Mouse (Mus musculus) embryonic facial prominence, embryonic 13.5 days (tissue): Measurements from ENCODE around the gene Igsf3. TPM values are rescaled to one million over a fixed set of nuclear protein-coding genes. Genes with fewer than 3 reads are reported as not detected.

Experiments used
- ATAC-seq: fragments of 200-750 bp; cut with Nextera tagmentation; 2 replicates; pipeline ENCODE4 v1.8.0; 2017; ENCODE audit warnings: low read depth; ENCODE audit not compliant: insufficient number of reproducible peaks, insufficient read depth, low FRiP score, low TSS enrichment
- H3K27ac ChIP-seq: fragments of 300-500 bp; sonication (generic); 2 replicates; pipeline ENCODE4 v1.5.1; 2015; ENCODE audit warnings: moderate library complexity, mild to moderate bottlenecking, inconsistent platforms
- H3K27me3 ChIP-seq: fragments of 300-500 bp; sonication (generic); 2 replicates; pipeline ENCODE4 v1.6.1; 2015; ENCODE audit warnings: mild to moderate bottlenecking, inconsistent platforms
- H3K36me3 ChIP-seq: fragments of 300-500 bp; sonication (generic); 2 replicates; pipeline ENCODE4 v1.6.1; 2015; ENCODE audit warnings: mild to moderate bottlenecking, inconsistent platforms
- H3K4me1 ChIP-seq: fragments of 300-500 bp; sonication (generic); 2 replicates; pipeline ENCODE4 v1.6.1; 2015; ENCODE audit warnings: inconsistent platforms
- H3K4me2 ChIP-seq: fragments of 300-500 bp; sonication (generic); 2 replicates; pipeline ENCODE4 v1.6.1; 2015; ENCODE audit warnings: moderate library complexity, mild to moderate bottlenecking, inconsistent platforms
- H3K4me3 ChIP-seq: fragments of 300-500 bp; sonication (generic); 2 replicates; pipeline ENCODE4 v1.5.1; 2015; ENCODE audit warnings: mild to moderate bottlenecking, inconsistent platforms
- H3K9ac ChIP-seq: fragments of 300-500 bp; sonication (generic); 2 replicates; pipeline ENCODE4 v1.6.1; 2015; ENCODE audit warnings: mild to moderate bottlenecking, inconsistent platforms
- H3K9me3 ChIP-seq: fragments of 300-500 bp; sonication (generic); 2 replicates; pipeline ENCODE4 v1.6.1; 2016; ENCODE audit warnings: inconsistent platforms
- WGBS: fragments of 180-500 bp; shearing (Covaris S2); methylation state at CpG from one replicate; pipeline ENCODE4 v1.1.7; 2015; ENCODE audit warnings: mixed read lengths; 5-methylcytosine and 5-hydroxymethylcytosine counted together
- polyA plus RNA-seq: library from polyadenylated mRNA; unstranded; fragments of >200 nt; fragmentation: Nextera tagmentation; extraction: Ambion mirVana; gene quantifications from 2 replicates; pipeline ENCODE4 v1.2.1, GENCODE M21; 2015

Gene Igsf3
- 95.5 and 104 TPM in 2 replicates for polyA plus RNA-seq

DNA sequence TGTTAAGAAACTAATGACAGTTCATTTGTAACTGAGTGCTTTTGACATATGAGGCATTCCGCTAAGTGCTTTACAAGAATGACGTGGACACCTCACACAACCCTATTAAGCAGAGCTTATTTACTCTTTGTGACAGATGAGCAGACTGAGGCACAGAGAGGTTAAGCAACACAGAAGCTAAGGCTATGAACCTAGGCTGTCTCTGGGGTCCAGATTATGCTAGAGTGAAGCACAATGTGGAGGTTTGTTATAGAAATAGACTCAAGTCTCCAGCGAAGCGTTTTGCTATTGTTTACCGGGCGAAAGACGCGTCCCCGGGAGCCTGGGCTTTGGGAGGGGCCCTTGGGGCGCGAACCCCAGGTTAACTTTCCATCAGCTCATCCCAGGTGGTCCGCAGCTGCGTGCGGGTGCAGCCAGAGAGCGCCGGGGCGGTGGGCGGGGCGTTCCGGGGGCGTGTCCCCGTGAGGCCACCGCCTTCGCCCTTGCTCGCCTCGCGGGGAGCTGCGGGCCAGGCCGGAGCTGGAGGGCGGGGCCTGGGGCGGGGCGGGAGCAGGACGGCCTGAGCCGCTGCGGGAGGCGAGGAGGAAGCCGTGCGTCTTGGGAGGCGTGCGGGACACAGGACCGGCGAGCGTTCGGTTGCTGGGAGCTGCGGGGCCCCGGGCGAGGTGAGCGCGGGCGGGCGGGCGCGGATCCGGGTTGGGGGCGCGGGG, at the start of gene Igsf3:
Gene Igsf3, plus strand, starts transcription at position 546 of the 710 bp plus-strand sequence.
- H3K36me3 ChIP-seq: no peaks in the 10 kb centered on the region
- H3K27me3 ChIP-seq: no peaks in the 10 kb centered on the region
- no peaks in the 10 kb centered on the region for H3K9me3 ChIP-seq
- H3K9ac ChIP-seq: peak within 1 kb of the TSS; percentile 94
- H3K4me3 ChIP-seq: peak within 1 kb of the TSS; percentile 86
- peak within 1 kb of the TSS; percentile 85 for H3K27ac ChIP-seq
- peaks cover 40% of the 10 kb centered on the region for H3K4me1 ChIP-seq
- WGBS: 4% methylated on average over 43 of the region's 56 CpGs
- ATAC-seq: peak; percentile 81
- H3K4me2 ChIP-seq: peak within 1 kb of the TSS; percentile 81

DNA sequence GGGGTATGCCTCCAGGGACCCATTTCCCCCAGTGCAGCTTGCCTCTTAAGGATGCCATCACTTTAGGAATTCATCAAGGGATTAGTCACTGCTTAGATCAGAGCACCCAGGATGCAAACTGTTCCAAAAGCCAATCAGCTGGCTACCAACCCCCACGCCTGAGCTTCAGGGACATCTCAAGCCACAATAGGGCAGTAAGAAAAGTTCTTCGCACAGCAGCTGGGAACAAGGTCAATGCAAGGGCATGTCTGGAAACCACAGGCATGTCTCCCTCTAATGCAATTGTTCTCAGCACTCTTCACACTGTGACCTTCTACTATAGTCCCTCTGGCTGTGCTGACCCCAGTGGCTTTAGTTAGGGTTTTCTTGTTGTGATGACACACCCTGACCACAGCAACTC, 49.6 kb upstream of the Igsf3 start:
- H3K36me3 ChIP-seq: no peaks in the 10 kb centered on the region
- H3K27ac ChIP-seq: peak overlapping the region; percentile 33; the same call in 1 of the 2 replicates
- ATAC-seq: no peak
- H3K27me3 ChIP-seq: no peaks in the 10 kb centered on the region
- H3K4me1 ChIP-seq: peaks cover 32% of the 10 kb centered on the region
- H3K9ac ChIP-seq: no peak overlapping the region
- WGBS: 52% methylated on average over 2 of the region's 2 CpGs
- H3K9me3 ChIP-seq: peaks cover 3% of the 10 kb centered on the region; the same call in 1 of the 2 replicates
- H3K4me2 ChIP-seq: no peak overlapping the region
- H3K4me3 ChIP-seq: no peak overlapping the region

DNA sequence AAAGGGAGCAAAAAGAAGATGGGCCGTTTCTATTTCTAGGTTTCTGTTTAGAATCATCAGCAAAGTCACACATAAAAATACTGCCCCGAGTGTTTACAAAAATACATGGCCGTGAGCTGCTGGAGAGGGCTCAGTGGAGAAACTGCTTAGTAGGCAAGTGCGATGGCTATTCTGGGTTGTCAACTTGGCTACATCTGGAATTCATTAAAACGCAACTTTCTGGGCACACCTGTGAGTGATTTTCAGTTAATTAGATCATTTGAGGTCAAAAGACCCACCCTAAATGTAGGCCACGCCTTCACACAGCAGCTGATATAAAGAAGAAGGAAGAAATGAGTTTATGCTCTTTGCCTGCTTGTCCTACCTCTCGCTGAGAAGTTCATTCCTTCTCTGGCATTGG, 48.3 kb upstream of the Igsf3 start:
- Histone ChIP-seq H3K9me3 (peaks cover 3% of the 10 kb centered on the region; the same call in 1 of the 2 replicates), H3K4me1 (peaks cover 24% of the 10 kb centered on the region), H3K4me2 (no peak overlapping the region), H3K27me3 (no peaks in the 10 kb centered on the region), H3K9ac (no peak overlapping the region), H3K36me3 (no peaks in the 10 kb centered on the region), H3K27ac (peak overlapping the region; percentile 49), H3K4me3 (no peak overlapping the region)
- no peak for ATAC-seq
- WGBS: 18% methylated on average over 7 of the region's 7 CpGs

DNA sequence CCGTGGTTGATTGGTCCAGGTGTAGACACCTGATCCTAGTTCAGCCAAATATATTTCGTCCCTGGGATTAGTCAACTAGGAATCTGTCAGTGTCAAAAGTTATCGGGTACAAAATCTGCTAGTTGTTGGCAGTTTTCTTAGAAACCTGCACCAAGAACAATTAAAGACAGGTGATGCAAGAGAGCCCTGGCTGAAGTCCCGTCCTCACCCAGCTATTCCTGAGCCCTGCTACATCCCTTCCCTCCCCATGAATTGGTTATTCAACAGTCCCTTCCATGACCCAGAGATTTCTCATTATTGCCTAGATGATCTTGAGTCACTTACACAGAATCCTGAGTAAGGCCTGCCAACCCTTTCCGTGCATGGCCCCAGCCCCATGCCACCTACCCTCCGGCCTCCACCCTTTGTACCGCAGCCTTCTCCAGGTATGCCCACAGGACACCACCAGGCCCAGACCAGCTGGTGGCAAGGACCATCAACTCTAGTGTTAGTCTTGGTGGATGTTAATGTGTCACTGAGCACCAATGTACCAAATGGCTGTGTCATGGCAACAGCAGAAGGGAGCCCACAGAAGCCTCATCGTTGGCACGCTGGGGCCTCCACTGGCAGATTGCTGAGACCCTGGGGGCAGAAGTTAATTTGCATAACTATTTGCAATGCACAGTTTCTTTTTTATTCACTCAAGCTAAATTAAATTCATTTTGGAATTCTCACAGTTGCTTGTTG, 33.5 kb upstream of the Igsf3 start:
- H3K36me3 ChIP-seq: no peaks in the 10 kb centered on the region
- H3K27ac ChIP-seq: peak overlapping the region; percentile 34; the same call in 1 of the 2 replicates
- no peak overlapping the region for H3K4me3 ChIP-seq
- 77% methylated on average over 9 of the region's 9 CpGs for WGBS
- peaks cover 31% of the 10 kb centered on the region for H3K4me1 ChIP-seq
- ATAC-seq: no peak
- H3K27me3 ChIP-seq: no peaks in the 10 kb centered on the region
- no peak overlapping the region for H3K9ac ChIP-seq
- no peaks in the 10 kb centered on the region for H3K9me3 ChIP-seq
- no peak overlapping the region for H3K4me2 ChIP-seq

DNA sequence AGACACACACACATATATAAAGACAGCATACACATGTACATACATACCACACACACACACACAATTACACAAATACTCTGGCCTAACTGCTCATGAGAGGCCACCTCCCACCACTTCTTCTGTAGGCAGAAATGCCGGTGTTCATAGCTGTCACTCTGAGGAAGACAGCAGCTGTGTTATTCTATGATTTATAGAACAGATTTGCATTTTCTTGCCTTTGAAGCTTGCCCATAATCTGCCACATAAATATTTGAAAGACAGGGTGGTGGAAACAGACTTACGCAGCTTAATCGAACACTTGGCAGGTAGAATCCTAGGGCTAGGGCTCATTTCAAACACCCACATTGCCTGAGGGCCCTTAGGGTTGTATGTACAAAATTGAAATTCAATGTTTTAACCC, 32.6 kb upstream of the Igsf3 start:
- H3K36me3 ChIP-seq: no peaks in the 10 kb centered on the region
- ATAC-seq: no peak
- peaks cover 40% of the 10 kb centered on the region for H3K4me1 ChIP-seq
- no peak overlapping the region for H3K9ac ChIP-seq
- no peak overlapping the region for H3K4me3 ChIP-seq
- H3K27me3 ChIP-seq: no peaks in the 10 kb centered on the region
- H3K27ac ChIP-seq: peak overlapping the region; percentile 8; the same call in 1 of the 2 replicates
- WGBS: 59% methylated on average over 3 of the region's 3 CpGs
- no peak overlapping the region for H3K4me2 ChIP-seq
- H3K9me3 ChIP-seq: no peaks in the 10 kb centered on the region

DNA sequence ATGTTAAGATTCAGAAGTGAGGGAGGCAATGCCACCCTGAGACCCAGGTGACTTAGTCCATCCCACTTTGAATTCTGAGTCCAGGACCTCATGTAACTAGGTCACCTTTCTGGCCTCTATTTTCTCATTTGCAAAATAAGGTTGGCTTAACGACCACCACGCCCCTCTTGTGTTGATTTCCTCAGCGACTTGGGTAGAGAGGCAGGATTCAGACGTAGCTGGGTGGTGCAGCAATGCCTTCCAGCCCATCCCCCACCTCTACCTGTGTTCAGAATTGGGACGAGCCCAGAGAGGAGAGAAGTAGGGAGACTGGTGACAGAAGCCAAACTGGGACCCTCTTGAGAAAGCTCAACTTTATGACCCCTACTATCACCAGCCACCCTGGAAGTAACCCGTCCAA, 31.6 kb upstream of the Igsf3 start:
- Histone ChIP-seq H3K27ac (no peak overlapping the region), H3K4me3 (no peak overlapping the region), H3K36me3 (no peaks in the 10 kb centered on the region), H3K4me2 (no peak overlapping the region), H3K4me1 (peaks cover 50% of the 10 kb centered on the region), H3K9ac (no peak overlapping the region), H3K27me3 (no peaks in the 10 kb centered on the region), H3K9me3 (no peaks in the 10 kb centered on the region)
- no peak for ATAC-seq
- 74% methylated on average over 6 of the region's 6 CpGs for WGBS

DNA sequence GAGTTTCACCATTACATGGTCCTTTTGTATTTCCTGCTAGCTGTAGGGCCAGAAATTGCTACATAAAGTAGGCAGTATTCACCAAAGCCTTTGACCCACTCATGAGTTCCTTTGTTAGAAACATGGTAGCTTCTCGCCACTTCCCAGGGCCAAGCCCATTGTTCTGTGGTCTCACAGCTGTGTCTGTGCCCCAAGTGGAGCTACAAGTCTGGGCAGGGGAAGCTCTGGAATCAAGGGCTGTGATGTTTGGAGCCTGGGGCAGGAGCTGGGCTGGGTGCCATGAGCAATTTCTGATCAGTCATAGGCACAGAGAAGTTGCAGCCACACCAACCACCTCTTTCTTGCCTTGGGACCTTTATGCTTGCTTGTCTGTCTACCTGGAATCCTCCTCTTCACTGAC, 30.1 kb upstream of the Igsf3 start:
- Histone ChIP-seq H3K9me3 (no peaks in the 10 kb centered on the region), H3K27ac (no peak overlapping the region), H3K36me3 (no peaks in the 10 kb centered on the region), H3K4me2 (no peak overlapping the region), H3K9ac (no peak overlapping the region), H3K4me1 (peaks cover 56% of the 10 kb centered on the region), H3K27me3 (no peaks in the 10 kb centered on the region), H3K4me3 (no peak overlapping the region)
- 54% methylated on average over 1 of the region's 1 CpGs for WGBS
- no peak for ATAC-seq

DNA sequence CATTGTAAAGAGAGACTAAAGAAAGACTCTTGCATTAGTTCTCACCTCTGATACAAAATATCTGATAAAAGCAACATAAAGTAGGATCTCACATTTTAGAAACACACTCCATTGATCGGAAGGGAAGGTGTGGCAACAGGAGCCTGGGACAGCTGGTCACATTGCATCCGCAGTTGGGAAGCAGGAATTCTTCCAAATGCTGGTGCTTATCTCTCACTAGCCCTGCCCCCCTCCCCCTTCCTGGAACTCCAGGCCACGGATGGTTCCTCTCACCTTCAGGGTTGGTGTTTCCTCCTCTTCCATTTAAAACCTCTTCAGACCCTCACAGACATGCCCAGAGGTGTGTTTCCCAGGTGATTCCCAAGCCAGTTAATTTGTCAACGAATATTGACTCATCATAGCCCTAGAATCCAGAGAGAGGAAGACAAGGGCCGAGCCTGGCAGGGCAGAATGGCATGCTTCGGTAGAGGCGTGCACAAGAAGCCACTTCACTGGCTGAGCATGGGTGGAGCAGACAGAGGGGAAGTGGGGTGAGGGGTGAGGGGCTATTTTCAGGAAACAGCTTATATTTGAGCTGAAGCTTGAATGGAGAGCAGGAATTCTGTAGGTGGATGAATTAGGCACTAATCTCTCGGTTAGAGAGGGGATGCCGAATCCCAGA, 28.3 kb upstream of the Igsf3 start:
- H3K27me3 ChIP-seq: no peaks in the 10 kb centered on the region
- ATAC-seq: no peak
- no peaks in the 10 kb centered on the region for H3K9me3 ChIP-seq
- no peak overlapping the region for H3K9ac ChIP-seq
- no peak overlapping the region for H3K4me2 ChIP-seq
- no peak overlapping the region for H3K4me3 ChIP-seq
- no peak overlapping the region for H3K27ac ChIP-seq
- no peaks in the 10 kb centered on the region for H3K36me3 ChIP-seq
- peaks cover 53% of the 10 kb centered on the region for H3K4me1 ChIP-seq
- WGBS: 53% methylated on average over 9 of the region's 9 CpGs

DNA sequence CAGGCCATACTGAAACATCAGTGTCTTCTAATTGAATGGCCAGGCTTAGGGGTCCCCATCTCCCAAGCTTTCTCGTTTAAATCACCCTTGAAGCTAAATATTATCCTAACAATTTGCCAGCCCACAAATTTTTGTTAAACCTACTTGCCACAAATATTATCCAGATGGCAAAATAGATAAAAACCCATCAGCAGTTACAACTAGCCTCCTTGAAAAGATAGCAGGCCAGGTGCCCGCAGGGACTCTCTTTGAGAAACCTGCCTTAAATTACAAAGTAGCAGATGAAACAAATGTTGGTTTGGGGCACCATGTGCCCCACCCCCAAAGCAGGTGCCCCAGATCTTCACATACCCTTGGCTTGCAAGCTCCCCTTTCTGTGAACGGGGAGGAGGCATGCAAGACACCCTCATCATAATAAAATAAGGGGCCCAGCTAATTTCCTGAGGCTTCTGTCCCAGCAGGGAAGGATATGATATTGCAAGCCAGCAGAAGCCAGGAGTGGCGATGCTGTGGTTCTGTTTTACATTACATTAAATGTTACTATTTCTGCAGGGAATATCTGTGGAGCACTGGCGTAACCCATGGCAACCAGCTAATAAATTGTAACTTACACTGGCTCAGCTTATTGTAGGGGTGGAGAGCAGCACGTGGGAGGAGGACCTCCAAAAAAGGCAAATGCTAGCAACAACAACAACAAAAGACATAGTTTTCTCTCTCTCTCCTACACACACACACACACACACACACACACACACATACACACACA, 27.2 kb upstream of the Igsf3 start:
- Histone ChIP-seq H3K27me3 (no peaks in the 10 kb centered on the region), H3K4me3 (no peak overlapping the region), H3K4me1 (peaks cover 42% of the 10 kb centered on the region), H3K27ac (peak overlapping the region; percentile 44), H3K9ac (no peak overlapping the region), H3K36me3 (no peaks in the 10 kb centered on the region), H3K9me3 (no peaks in the 10 kb centered on the region), H3K4me2 (no peak overlapping the region)
- 19% methylated on average over 6 of the region's 6 CpGs for WGBS
- ATAC-seq: 0 out of 2 replicates have a peak, but pooled peaks have one; percentile 50

DNA sequence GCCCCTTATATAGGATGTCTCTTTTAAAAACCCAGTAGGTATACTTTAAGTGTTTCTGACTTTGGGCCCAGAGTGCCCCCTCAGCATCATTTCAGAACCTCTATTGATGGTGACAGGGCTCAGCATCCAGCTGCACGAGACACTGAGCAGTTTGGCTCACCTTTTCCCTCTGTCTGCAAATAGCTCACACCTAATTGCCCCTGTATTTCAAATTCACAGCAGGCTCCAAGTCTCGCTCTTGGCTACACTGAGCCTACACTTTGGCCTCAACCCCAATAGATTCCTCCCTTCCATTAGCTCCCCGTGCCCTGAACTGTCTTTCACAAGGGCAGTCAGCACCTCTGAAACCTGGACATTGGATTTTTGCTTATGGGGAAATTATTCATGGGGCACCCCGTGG, 26.5 kb upstream of the Igsf3 start:
- H3K9ac ChIP-seq: no peak overlapping the region
- H3K36me3 ChIP-seq: no peaks in the 10 kb centered on the region
- H3K4me3 ChIP-seq: no peak overlapping the region
- H3K27me3 ChIP-seq: no peaks in the 10 kb centered on the region
- no peaks in the 10 kb centered on the region for H3K9me3 ChIP-seq
- peak overlapping the region; percentile 44 for H3K27ac ChIP-seq
- H3K4me2 ChIP-seq: no peak overlapping the region
- peaks cover 41% of the 10 kb centered on the region for H3K4me1 ChIP-seq
- no peak for ATAC-seq
- 52% methylated on average over 4 of the region's 4 CpGs for WGBS

DNA sequence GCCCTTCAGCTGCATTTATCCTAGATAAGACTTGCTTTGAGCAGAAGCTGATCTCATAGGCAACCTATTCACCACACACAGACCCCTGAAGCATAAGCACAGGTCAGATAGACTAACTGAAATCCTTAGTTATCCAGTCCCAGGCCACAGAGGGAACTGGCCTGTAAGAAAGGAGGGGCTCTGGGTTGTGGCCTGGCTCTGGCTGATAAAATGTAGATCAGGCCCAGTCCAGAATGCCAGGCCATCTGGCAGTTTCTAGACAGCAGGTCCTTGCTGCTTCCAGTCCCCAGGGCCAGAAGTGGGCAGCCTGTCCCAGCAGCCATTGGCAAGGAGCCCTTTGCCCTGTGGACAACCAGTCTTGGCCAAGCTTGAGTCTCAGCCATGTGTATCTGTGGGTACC, 22.4 kb upstream of the Igsf3 start:
- peaks cover 14% of the 10 kb centered on the region for H3K4me1 ChIP-seq
- H3K27ac ChIP-seq: no peak overlapping the region

More for the DNA sequence above, 22.4 kb upstream of the Igsf3 start:
- no peak for ATAC-seq
- H3K4me3 ChIP-seq: no peak overlapping the region
- no peaks in the 10 kb centered on the region for H3K27me3 ChIP-seq
- H3K36me3 ChIP-seq: no peaks in the 10 kb centered on the region
- no peaks in the 10 kb centered on the region for H3K9me3 ChIP-seq
- H3K9ac ChIP-seq: no peak overlapping the region
- H3K4me2 ChIP-seq: no peak overlapping the region
